16 mouse cellular contexts compared by ENCODE assay signal in genomic region chr9:34887196-34887595, GRCm38 (mm10).
DNase-seq lines count a peak whose midpoint lies in the region; ATAC-seq lines count a peak whose summit lies in the region.
"Had no signal": no experiment of that assay in that cellular context is flagged by ENCODE, and none has a peak within 500 bp of the region (broad histone marks: within the 10 kb centered on the region; RNA-seq: fewer than 3 reads in every experiment).

No protein-coding gene starts in this region.

- WGBS in hindbrain, embryonic 16.5 days, result 35% methylated on average over 2 of the region's 2 CpGs
- 23% methylated on average over 2 of the region's 2 CpGs for WGBS in heart, embryonic 10.5 days

- no peaks in the 10 kb centered on the region for H3K36me3 ChIP-seq in hindbrain, embryonic 16.5 days (ENCODE audit: control insufficient read depth, insufficient read depth, low read length)
- no peaks in the 10 kb centered on the region for H3K36me3 ChIP-seq in heart, embryonic 10.5 days
- H3K36me3 ChIP-seq: embryonic facial prominence, embryonic 15.5 days; liver, embryonic 12.5 days had no signal

- H3K27me3 ChIP-seq in hindbrain, embryonic 16.5 days (replicated peaks; ENCODE audit: control insufficient read depth, insufficient read depth, low read length), result 0 out of 2 replicates have a peak, but pooled peaks cover 2% of the 10 kb centered on the region
- H3K27me3 ChIP-seq in heart, embryonic 10.5 days (ENCODE audit: insufficient read depth, poor library complexity, severe bottlenecking), result no peaks in the 10 kb centered on the region
- H3K27me3 ChIP-seq: embryonic facial prominence, embryonic 15.5 days; liver, embryonic 12.5 days had no signal

- no peak overlapping the region for H3K4me2 ChIP-seq in hindbrain, embryonic 16.5 days (ENCODE audit: low read length)
- H3K4me2 ChIP-seq: embryonic facial prominence, embryonic 15.5 days; liver, embryonic 12.5 days; lung, embryonic 14.5 days; midbrain, embryonic 11.5 days had no signal

- no peak overlapping the region for H3K9ac ChIP-seq in hindbrain, embryonic 16.5 days (ENCODE audit: low read depth, low read length)
- H3K9ac ChIP-seq: embryonic facial prominence, embryonic 15.5 days; liver, embryonic 12.5 days; lung, embryonic 14.5 days had no signal

- H3K9me3 ChIP-seq in hindbrain, embryonic 16.5 days (ENCODE audit: control insufficient read depth, low read length), result no peaks in the 10 kb centered on the region
- no peaks in the 10 kb centered on the region for H3K9me3 ChIP-seq in heart, embryonic 10.5 days
- H3K9me3 ChIP-seq: embryonic facial prominence, embryonic 15.5 days; liver, embryonic 12.5 days had no signal

- H3K27ac ChIP-seq in hindbrain, embryonic 16.5 days (ENCODE audit: low read depth, low read length), result no peak overlapping the region
- H3K27ac ChIP-seq in heart, embryonic 10.5 days, result no peak overlapping the region
- H3K27ac ChIP-seq: embryonic facial prominence, embryonic 15.5 days; liver, embryonic 12.5 days; macrophage had no signal

- ATAC-seq in hindbrain, embryonic 16.5 days, result peak; percentile 3; the same call in 1 of the 2 replicates
- ATAC-seq: liver, embryonic 12.5 days had no signal

- DNase-seq in cerebellum, adult 18-20 months, result peak; percentile 60 to 71
- DNase-seq in cerebellum, postnatal 4 days (ENCODE audit: low spot score in 2 of 2), result no peak
- peak; percentile 32 to 44 for DNase-seq in layer of hippocampus, postnatal 14 days (ENCODE audit: low spot score in 2 of 2)
- no peak for DNase-seq in layer of hippocampus, postnatal 25 days (ENCODE audit: extremely low spot score in 1 of 2, low spot score in 1 of 2)
- DNase-seq in cerebellum, adult 8-10 months, result peak; percentile 56
- DNase-seq in kidney, postnatal 36 days, result no peak
- no peak for DNase-seq in heart, embryonic 10.5 days (ENCODE audit: low spot score)
- DNase-seq: adrenal gland, postnatal 14 days; embryo, embryonic 11 days; thymus, postnatal 4 days had no signal

- H3K4me1 ChIP-seq in hindbrain, embryonic 16.5 days (ENCODE audit: control insufficient read depth, insufficient read depth, low read depth, low read length), result peaks cover 16% of the 10 kb centered on the region
- H3K4me1 ChIP-seq in heart, embryonic 10.5 days, result no peaks in the 10 kb centered on the region
- H3K4me1 ChIP-seq: embryonic facial prominence, embryonic 15.5 days; liver, embryonic 12.5 days had no signal

- no peak overlapping the region for H3K4me3 ChIP-seq in hindbrain, embryonic 16.5 days (ENCODE audit: low read length)
- no peak overlapping the region for H3K4me3 ChIP-seq in heart, embryonic 10.5 days
- H3K4me3 ChIP-seq: embryonic facial prominence, embryonic 15.5 days; liver, embryonic 12.5 days had no signal

Comparison
In these comparisons a context has a peak if more than half of its experiments do, and no peak if none do; other contexts are left out.
1. DNase-seq: peak in cerebellum, adult 18-20 months (2 of 2), layer of hippocampus, postnatal 14 days (2 of 2) and cerebellum, adult 8-10 months (single experiment); none in cerebellum, postnatal 4 days (0 of 2), layer of hippocampus, postnatal 25 days (0 of 2), kidney, postnatal 36 days (0 of 2) and heart, embryonic 10.5 days (single experiment).